In genomic region chr2:101525503-101526381, GRCm38 (mm10) we compare ENCODE assay signal across 9 mouse cellular contexts.
DNase-seq lines count a peak whose midpoint lies in the region; ATAC-seq and TF ChIP-seq lines count a peak whose summit lies in the region.
"Had no signal": no experiment of that assay in that cellular context is flagged by ENCODE, and none has a peak within 500 bp of the region (broad histone marks: within the 10 kb centered on the region; RNA-seq: fewer than 3 reads in every experiment).

No protein-coding gene starts in this region.

- H3K27ac ChIP-seq in neural tube, embryonic 15.5 days (replicated peaks): no peak overlapping the region
- no peak overlapping the region for H3K27ac ChIP-seq in bone marrow, adult 2 months (ENCODE audit: control insufficient read depth, insufficient read depth, low read depth, low read length, poor library complexity)
- no peak overlapping the region for H3K27ac ChIP-seq in embryonic fibroblast, embryonic 13.5 days (ENCODE audit: insufficient read depth, low read length)
- H3K27ac ChIP-seq: heart, embryonic 13.5 days had no signal

- no peak; the same call in 1 of the 2 replicates for ATAC-seq in neural tube, embryonic 15.5 days (ENCODE audit: low FRiP score)
- ATAC-seq in megakaryocyte, adult 5-6 weeks (ENCODE audit: poor library complexity, severe bottlenecking): no peak

- no peaks in the 10 kb centered on the region for H3K9me3 ChIP-seq in neural tube, embryonic 15.5 days (replicated peaks)
- H3K9me3 ChIP-seq: heart, embryonic 13.5 days had no signal

- TF ChIP-seq CTCF in bone marrow, adult 2 months (IDR thresholded peaks at IDR 0.05; ENCODE audit: control insufficient read depth, insufficient read depth, low read length): 0 out of 2 replicates have a peak, but pooled peaks have one; percentile 24
- TF ChIP-seq CTCF in embryonic fibroblast, embryonic 13.5 days (IDR thresholded peaks at IDR 0.05; ENCODE audit: borderline replicate concordance, insufficient read depth, low read length): 0 out of 2 replicates have a peak, but pooled peaks have one; percentile 12

- no peak for TF ChIP-seq POLR2A in bone marrow, adult 2 months (IDR thresholded peaks at IDR 0.05; ENCODE audit: borderline replicate concordance, control insufficient read depth, low read depth, low read length)
- no peak for TF ChIP-seq POLR2A in embryonic fibroblast, embryonic 13.5 days (IDR thresholded peaks at IDR 0.05; ENCODE audit: low read depth, low read length)

- no peaks in the 10 kb centered on the region for H3K36me3 ChIP-seq in neural tube, embryonic 15.5 days
- H3K36me3 ChIP-seq: heart, embryonic 13.5 days had no signal

- 70% methylated on average over 6 of the region's 6 CpGs for WGBS in neural tube, embryonic 15.5 days
- WGBS in bone marrow, adult 2 months: 64% methylated on average over 6 of the region's 6 CpGs

- H3K4me1 ChIP-seq in neural tube, embryonic 15.5 days: no peaks in the 10 kb centered on the region
- no peaks in the 10 kb centered on the region for H3K4me1 ChIP-seq in bone marrow, adult 2 months (ENCODE audit: control insufficient read depth, insufficient read depth, low read length)
- H3K4me1 ChIP-seq in embryonic fibroblast, embryonic 13.5 days (ENCODE audit: control insufficient read depth, insufficient read depth, low read length): no peaks in the 10 kb centered on the region
- H3K4me1 ChIP-seq: heart, embryonic 13.5 days had no signal

- H3K9ac ChIP-seq in neural tube, embryonic 15.5 days (replicated peaks): no peak overlapping the region
- H3K9ac ChIP-seq: heart, embryonic 13.5 days had no signal

- no peak overlapping the region for H3K4me2 ChIP-seq in neural tube, embryonic 15.5 days
- H3K4me2 ChIP-seq: heart, embryonic 13.5 days had no signal

- peak; percentile 26 for DNase-seq in neural tube, embryonic 10.5 days (ENCODE audit: extremely low spot score, low spot score)
- peak; percentile 34 for DNase-seq in kidney, postnatal 14 days
- peak; percentile 34 for DNase-seq in lung, postnatal 14 days
- DNase-seq in telencephalon, adult 2 months (ENCODE audit: low read depth, low spot score): peak; percentile 69

- H3K4me3 ChIP-seq in neural tube, embryonic 15.5 days (replicated peaks): no peak overlapping the region
- no peak overlapping the region for H3K4me3 ChIP-seq in bone marrow, adult 2 months (replicated peaks; ENCODE audit: control insufficient read depth, low read depth, low read length)
- no peak overlapping the region for H3K4me3 ChIP-seq in embryonic fibroblast, embryonic 13.5 days (ENCODE audit: insufficient read depth, low read length)
- H3K4me3 ChIP-seq: heart, embryonic 13.5 days had no signal

- H3K27me3 ChIP-seq in neural tube, embryonic 15.5 days (replicated peaks): no peaks in the 10 kb centered on the region
- H3K27me3 ChIP-seq: heart, embryonic 13.5 days had no signal
